Mouse (Mus musculus): ENCODE measurements around the gene Fmr1. TPM values are rescaled to one million over a fixed set of nuclear protein-coding genes. Genes with fewer than 3 reads are reported as not detected.
"Not testable (repeated sequence)": the region's sequence is repeated elsewhere in the genome, so short reads cannot be mapped to it uniquely, and the experiment has no call there.

Gene Fmr1
- 10 to 100 TPM; 16.1 to 19.5 TPM for total RNA-seq (2021)
- long read RNA-seq, experiment 1, full-length matches to known transcripts: 7 of 14 reads
- long read RNA-seq, experiment 1, partial matches to known transcripts: 0 of 14 reads
- long read RNA-seq, experiment 1, other reads (novel, unspliced or antisense): 7 of 14 reads
- long read RNA-seq, experiment 2, full-length matches to known transcripts: 14 of 21 reads
- long read RNA-seq, experiment 2, partial matches to known transcripts: 0 of 21 reads
- long read RNA-seq, experiment 2, other reads (novel, unspliced or antisense): 7 of 21 reads

DNA sequence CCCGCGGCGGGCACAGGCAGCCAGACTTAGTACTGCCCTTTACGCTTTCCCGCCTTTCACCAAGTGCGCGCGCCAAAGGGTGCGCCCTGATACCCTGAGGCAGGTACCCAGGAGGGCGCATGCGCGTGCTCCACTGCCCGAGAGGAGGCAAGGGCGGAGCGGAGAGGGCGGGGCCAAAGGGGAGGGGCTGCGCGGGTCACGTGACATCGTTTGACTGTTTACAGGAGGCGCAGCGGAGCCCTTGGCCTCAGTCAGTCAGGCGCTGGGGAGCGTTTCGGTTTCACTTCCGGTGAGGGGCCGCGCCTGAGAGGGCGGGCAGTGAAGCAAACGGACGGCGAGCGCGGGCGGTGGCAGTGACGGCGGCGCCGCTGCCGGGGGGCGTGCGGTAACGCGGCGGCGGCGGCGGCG is at the start of gene Fmr1:
Fmr1 (plus strand) TSS at position 209 of the 408 bp plus-strand sequence.
- intact Hi-C loops (cut with DNase I): no loop called here
- DNase-seq: peak; percentile 95 to 96

DNA sequence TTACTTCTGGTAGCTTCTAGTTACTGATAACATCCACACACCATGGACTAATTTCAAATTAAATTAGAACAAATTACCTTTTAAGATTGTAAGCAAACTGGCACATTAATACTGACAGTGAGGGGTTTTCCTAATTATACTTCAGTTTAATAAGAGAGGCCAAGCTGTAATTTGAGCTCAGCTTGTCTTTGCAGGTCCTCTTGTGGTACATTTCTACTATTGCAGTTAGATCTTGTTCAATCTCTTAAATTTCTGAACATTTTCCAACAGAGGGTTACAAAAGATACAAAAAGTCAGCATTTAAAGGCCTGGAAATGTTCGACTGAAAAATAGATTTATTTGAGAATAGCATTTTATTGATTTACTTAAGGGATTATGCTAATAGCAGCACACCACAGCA is 36.7 kb upstream of the Fmr1 start:
- intact Hi-C loops (cut with DNase I): no loop called here
- no peak for DNase-seq

DNA sequence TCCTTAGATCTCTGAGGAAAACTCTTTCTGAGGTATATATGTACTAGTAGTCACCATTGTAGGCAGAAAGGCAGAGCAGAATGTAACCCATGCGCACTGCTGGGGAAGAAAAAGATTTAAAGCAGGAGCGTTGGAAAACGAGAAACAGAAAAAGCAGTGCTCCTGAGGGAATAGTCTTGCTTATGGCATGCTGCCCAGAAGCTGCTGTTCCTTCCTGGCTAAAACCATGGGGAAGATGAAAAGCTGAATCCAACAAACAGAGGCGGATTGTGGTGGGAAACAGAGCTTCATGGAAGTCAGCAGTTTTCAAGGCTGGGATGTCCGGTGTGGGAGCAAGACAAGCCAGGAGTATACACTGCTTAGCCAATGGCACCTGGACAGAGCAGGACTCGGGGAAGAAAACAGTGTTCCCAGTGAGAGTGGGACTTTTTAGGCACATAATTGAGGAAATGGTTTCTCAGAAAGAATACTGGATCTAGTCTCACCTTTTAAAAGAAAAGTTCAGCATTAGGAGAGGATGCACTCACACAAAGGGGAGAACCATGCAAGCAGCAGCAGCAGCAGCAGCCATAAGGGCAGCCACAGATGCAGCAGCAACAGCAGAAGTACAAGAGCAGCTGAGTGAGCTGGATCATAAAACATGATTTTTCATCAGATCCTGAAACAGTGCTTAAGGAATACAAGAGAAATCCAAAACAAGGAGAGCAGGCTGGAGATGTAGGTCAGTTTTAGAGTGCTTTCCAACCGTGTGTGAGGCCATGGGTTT is 33.0 kb upstream of the Fmr1 start:
- DNase-seq: peak; percentile 11 to 37
- intact Hi-C loops (cut with DNase I): no loop called here

DNA sequence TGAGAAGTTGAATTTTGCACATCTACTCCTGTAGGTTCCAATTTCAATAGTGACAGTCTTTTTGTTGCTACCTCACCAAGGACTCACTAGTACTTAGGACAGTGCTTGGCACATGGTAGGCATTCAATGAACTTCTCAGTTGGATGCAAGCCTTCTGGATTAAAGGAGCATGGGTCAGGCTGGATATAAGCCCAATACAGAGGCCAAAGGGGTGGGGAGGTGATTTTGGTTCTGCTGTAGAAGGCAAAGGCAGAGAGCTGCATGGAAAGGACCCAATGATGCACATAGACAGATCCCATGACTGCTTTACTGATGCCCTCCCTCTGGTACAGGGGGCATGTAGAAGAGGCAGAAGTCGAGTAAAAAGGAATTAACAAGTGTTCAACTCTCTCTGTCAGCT is 833 bp upstream of the Fmr1 start:
- no peak for DNase-seq
- intact Hi-C loops (cut with DNase I): no loop called here

- intact Hi-C loops (cut with DNase I): no loop called here
Measured at GRCm38 (mm10) chrX:68678815-68679486, 610 bp downstream of the Fmr1 start.

GRCm38 (mm10) chrX:68684706-68685105 is 6.4 kb downstream of the Fmr1 start:
- intact Hi-C loops (cut with DNase I): no loop called here
- no peak for DNase-seq

More at GRCm38 (mm10) chrX:68678815-68679486, 610 bp downstream of the Fmr1 start:
- peak; percentile 40 to 48 for DNase-seq

- DNase-seq; intact Hi-C loops (cut with DNase I): not testable (repeated sequence)
Measured at GRCm38 (mm10) chrX:68691936-68692335, 13.6 kb downstream of the Fmr1 start.

DNA sequence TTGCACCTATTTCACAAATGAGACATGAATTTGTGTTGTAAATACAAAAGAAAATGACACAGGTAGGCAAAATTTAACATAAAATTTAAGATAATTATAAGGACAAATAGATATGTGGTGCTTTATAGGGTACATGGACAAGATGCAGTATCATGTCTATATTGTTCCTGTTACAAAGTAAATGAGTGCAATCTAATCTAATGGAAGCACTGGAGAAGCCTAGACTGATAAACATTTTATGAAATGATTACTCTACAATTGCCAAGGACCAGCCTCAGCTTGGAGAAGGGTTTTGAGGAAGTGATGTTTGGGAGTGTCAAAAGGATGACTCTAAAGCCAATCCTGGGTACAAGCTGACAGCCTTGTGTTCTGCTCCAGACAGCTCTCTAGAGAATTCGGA is 58.6 kb downstream of the Fmr1 start:
- intact Hi-C loops (cut with DNase I): no loop called here
- no peak for DNase-seq

GRCm38 (mm10) chrX:68740088-68740487 is 61.7 kb downstream of the Fmr1 start:
- intact Hi-C loops (cut with DNase I): no loop called here
- no peak for DNase-seq

DNA sequence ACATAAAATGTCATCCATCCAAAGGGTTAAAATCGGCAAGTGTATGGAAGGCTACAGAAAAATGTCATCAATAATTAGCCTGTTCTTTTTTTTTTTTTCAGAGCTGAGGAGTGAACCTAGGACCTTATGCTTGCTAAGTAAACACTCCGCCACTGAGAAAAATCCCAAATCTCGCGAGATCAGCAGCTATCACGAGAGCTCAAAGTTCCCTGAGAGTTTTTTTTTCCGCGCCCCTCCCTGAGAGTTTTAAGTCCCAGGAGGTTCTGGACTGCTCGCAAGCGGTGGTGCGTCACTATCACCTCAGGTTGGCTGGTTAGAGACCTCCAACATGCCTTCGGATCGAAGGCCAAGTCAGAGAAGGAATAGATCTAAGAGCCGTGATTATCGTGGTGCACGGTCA is 83.3 kb downstream of the Fmr1 start, which contains the start of gene Fmr1nb:
Fmr1nb (plus strand) TSS at position 234 of the 400 bp plus-strand sequence.
- intact Hi-C loops (cut with DNase I): no loop called here
- DNase-seq: no peak

Other genes with a start within 250 kb of the Fmr1 start
- 1 to 10 TPM in 1 of 2 experiments, under 1 TPM in 1; 0.84 to 1.0 TPM for gene Fmr1nb, start 83.3 kb downstream of the Fmr1 start, total RNA-seq (2021)
- gene Gm14698, start 142.6 kb downstream of the Fmr1 start, total RNA-seq (2021): 1 to 10 TPM in 1 of 2 experiments, not detected in 1; 3.2 TPM
- gene Gm6812, start 214.5 kb downstream of the Fmr1 start, total RNA-seq (2021): not detected